Mouse (Mus musculus): ENCODE measurements around the gene Rabgap1l.

GRCm38 (mm10) chr1:160320690-160321089, 472.3 kb downstream of the Rabgap1l start:
- TF ChIP-seq POLR2A (IDR thresholded peaks at IDR 0.05; ENCODE audit: insufficient read depth, low read depth, low read length) = no peak
- no peak for TF ChIP-seq CTCF (IDR thresholded peaks at IDR 0.05)
